Mouse (Mus musculus): ENCODE measurements around the gene Ankrd44. TPM values are rescaled to one million over a fixed set of nuclear protein-coding genes. Genes with fewer than 3 reads are reported as not detected.

Gene Ankrd44
- total RNA-seq, 1 experiment from 2014 or later: 20.5 TPM

- DNase-seq: no peak
These were observed 117.1 kb downstream of the Ankrd44 start for GRCm38 (mm10) chr1:54809098-54809490.

GRCm38 (mm10) chr1:54808401-54809097 lies 117.6 kb downstream of the Ankrd44 start:
- DNase-seq: no peak

- DNase-seq: no peak
These were observed 118.4 kb downstream of the Ankrd44 start for GRCm38 (mm10) chr1:54807832-54808231.

GRCm38 (mm10) chr1:54806116-54806850 lies 119.9 kb downstream of the Ankrd44 start:
- no peak for DNase-seq

- DNase-seq: no peak
These were observed 121.8 kb downstream of the Ankrd44 start for GRCm38 (mm10) chr1:54804406-54804805.

GRCm38 (mm10) chr1:54802703-54803102 lies 123.5 kb downstream of the Ankrd44 start:
- DNase-seq: peak; percentile 51

- no peak for DNase-seq
These were observed 124.9 kb downstream of the Ankrd44 start for GRCm38 (mm10) chr1:54801256-54801655.

GRCm38 (mm10) chr1:54799421-54799820 lies 126.8 kb downstream of the Ankrd44 start:
- DNase-seq: no peak

- DNase-seq: no peak
These were observed 127.8 kb downstream of the Ankrd44 start for GRCm38 (mm10) chr1:54798415-54798814.

- no peak for DNase-seq
These were observed 131.5 kb downstream of the Ankrd44 start for GRCm38 (mm10) chr1:54794709-54795108.

- peak; percentile 22 for DNase-seq
These were observed 134.8 kb downstream of the Ankrd44 start for GRCm38 (mm10) chr1:54791406-54791805.

GRCm38 (mm10) chr1:54789327-54789960 lies 136.7 kb downstream of the Ankrd44 start:
- peak; percentile 66 for DNase-seq

GRCm38 (mm10) chr1:54788337-54788736 lies 137.8 kb downstream of the Ankrd44 start:
- DNase-seq: no peak

GRCm38 (mm10) chr1:54778151-54778550 lies 148.0 kb downstream of the Ankrd44 start:
- peak; percentile 29 for DNase-seq

GRCm38 (mm10) chr1:54777104-54777503 lies 149.1 kb downstream of the Ankrd44 start:
- no peak for DNase-seq

- DNase-seq: no peak
These were observed 150.1 kb downstream of the Ankrd44 start for GRCm38 (mm10) chr1:54776116-54776515.

GRCm38 (mm10) chr1:54772843-54773242 lies 153.3 kb downstream of the Ankrd44 start:
- DNase-seq: no peak

GRCm38 (mm10) chr1:54771471-54771870 lies 154.7 kb downstream of the Ankrd44 start:
- DNase-seq: no peak

- DNase-seq: no peak
These were observed 159.0 kb downstream of the Ankrd44 start for GRCm38 (mm10) chr1:54767221-54767620.

GRCm38 (mm10) chr1:54765632-54766238 lies 160.5 kb downstream of the Ankrd44 start:
- peak; percentile 46 for DNase-seq

- no peak for DNase-seq
These were observed 163.9 kb downstream of the Ankrd44 start for GRCm38 (mm10) chr1:54762216-54762807.

GRCm38 (mm10) chr1:54759841-54760240 lies 166.3 kb downstream of the Ankrd44 start:
- no peak for DNase-seq

Measured in adrenal gland, postnatal 14 days (tissue).